Mouse (Mus musculus): ENCODE data around the gene Gp9. TPM values are rescaled to one million over a fixed set of nuclear protein-coding genes. Genes with fewer than 3 reads are reported as not detected.
A peak's percentile ranks its signal among the peaks of the same experiment; 100 is the strongest.

Gp9 gene
- total and polyA plus RNA-seq, 3 experiments = 2.2 to 9.1 (median 6.4) TPM

DNA sequence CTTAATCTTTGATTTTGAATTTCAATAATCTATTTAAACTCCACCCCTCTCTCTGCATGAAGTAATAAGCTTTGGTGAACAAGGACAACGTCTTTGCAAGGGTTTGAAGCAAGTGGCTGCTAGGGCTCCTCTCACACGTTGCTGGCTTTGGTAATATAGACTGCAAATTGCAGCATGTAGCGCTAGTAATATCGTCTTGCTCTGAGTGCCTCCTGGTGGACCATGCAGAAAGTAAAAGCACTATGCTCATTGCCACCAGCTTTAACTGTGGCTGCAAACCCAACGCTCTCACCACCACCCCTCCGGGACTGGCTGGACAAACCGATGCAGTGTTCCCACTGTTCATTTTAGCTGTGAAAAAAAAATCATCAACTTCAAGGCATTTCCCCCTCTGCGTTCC, 7.2 kb upstream of the Gp9 start:
- Histone ChIP-seq H3K27me3 (ENCODE audit: insufficient read depth, low read length) (no peaks in the 10 kb centered on the region), H3K9me3 (replicated peaks) (peaks cover 6% of the 10 kb centered on the region), H3K36me3 (replicated peaks) (no peaks in the 10 kb centered on the region), H3K4me1 (ENCODE audit: insufficient read depth, low read depth, low read length) (peaks cover 22% of the 10 kb centered on the region), H3K4me3 (ENCODE audit: low read depth, low read length) (no peak overlapping the region)
- DNase-seq (ENCODE audit: low spot score) (no peak), ATAC-seq (ENCODE audit: extremely low read depth, insufficient number of reproducible peaks, low FRiP score, poor library complexity, severe bottlenecking) (no peak)
- TF ChIP-seq GATA1 (IDR thresholded peaks at IDR 0.05; ENCODE audit: borderline replicate concordance, low read length) (no peak), CTCF (IDR thresholded peaks at IDR 0.05; ENCODE audit: low read depth, low read length) (no peak), POLR2AphosphoS5 (IDR thresholded peaks at IDR 0.05; ENCODE audit: insufficient replicate concordance, low read depth, low read length) (no peak), GATA2 (IDR thresholded peaks at IDR 0.05; ENCODE audit: borderline replicate concordance, low read depth, low read length) (no peak), TAL1 (conservative IDR thresholded peaks at IDR 0.05; ENCODE audit: low read depth, low read length) (no peak)

DNA sequence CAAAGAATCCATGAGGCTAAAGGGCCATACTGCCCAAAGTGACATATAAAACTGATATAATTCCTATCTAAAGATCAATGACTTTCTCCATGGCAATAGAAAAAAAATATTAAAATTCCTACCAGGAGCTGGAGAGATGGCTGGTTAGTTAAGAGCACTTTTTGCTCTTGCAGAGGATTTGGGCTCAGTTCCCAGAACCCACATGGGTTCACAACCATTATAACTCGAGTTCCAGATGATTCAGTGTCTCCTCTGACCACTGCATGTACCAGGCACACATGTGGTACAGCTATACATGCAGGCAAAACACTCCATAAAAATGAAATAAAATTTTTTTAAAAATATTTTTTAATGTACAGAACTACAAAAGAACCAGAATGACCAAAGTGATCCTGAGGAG, 3.4 kb upstream of the Gp9 start:
- H3K36me3 ChIP-seq (replicated peaks) = peaks cover 19% of the 10 kb centered on the region
- H3K4me1 ChIP-seq (ENCODE audit: insufficient read depth, low read depth, low read length) = peaks cover 54% of the 10 kb centered on the region
- no peaks in the 10 kb centered on the region for H3K27me3 ChIP-seq (ENCODE audit: insufficient read depth, low read length)
- ATAC-seq (ENCODE audit: extremely low read depth, insufficient number of reproducible peaks, low FRiP score, poor library complexity, severe bottlenecking) (no peak), DNase-seq (ENCODE audit: low spot score) (no peak)
- no peak overlapping the region for H3K4me3 ChIP-seq (ENCODE audit: low read depth, low read length)
- H3K9me3 ChIP-seq (replicated peaks) = peaks cover 4% of the 10 kb centered on the region
- no peak for TF ChIP-seq POLR2AphosphoS5 (IDR thresholded peaks at IDR 0.05; ENCODE audit: insufficient replicate concordance, low read depth, low read length)
- TF ChIP-seq GATA2 (IDR thresholded peaks at IDR 0.05; ENCODE audit: borderline replicate concordance, low read depth, low read length) = no peak
- no peak for TF ChIP-seq GATA1 (IDR thresholded peaks at IDR 0.05; ENCODE audit: borderline replicate concordance, low read length)
- no peak for TF ChIP-seq CTCF (IDR thresholded peaks at IDR 0.05; ENCODE audit: low read depth, low read length)
- TF ChIP-seq TAL1 (conservative IDR thresholded peaks at IDR 0.05; ENCODE audit: low read depth, low read length) = no peak

DNA sequence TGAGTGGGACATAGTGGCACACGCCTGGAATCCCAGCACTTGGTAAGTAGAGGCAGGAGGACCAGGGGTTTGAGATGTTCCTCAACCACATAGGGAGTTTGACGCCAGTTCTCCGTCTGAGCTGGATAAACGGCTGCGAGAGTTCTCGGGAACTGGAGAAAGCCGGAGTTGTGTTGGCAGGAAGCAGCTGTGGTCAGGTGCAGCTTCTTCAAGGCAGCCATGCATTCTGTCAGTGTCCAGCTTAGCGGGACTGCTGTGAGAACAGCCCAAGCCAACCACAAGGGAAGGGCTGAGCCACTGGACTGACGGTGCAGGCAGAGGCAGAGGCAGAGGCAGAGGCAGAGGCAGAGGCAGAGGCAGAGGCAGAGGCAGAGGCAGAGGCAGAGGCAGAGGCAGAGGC, 3.0 kb upstream of the Gp9 start:
- H3K36me3 ChIP-seq (replicated peaks) = peaks cover 19% of the 10 kb centered on the region
- TF ChIP-seq GATA1 (IDR thresholded peaks at IDR 0.05; ENCODE audit: borderline replicate concordance, low read length) (no peak), GATA2 (IDR thresholded peaks at IDR 0.05; ENCODE audit: borderline replicate concordance, low read depth, low read length) (no peak), CTCF (IDR thresholded peaks at IDR 0.05; ENCODE audit: low read depth, low read length) (no peak), POLR2AphosphoS5 (IDR thresholded peaks at IDR 0.05; ENCODE audit: insufficient replicate concordance, low read depth, low read length) (no peak), TAL1 (conservative IDR thresholded peaks at IDR 0.05; ENCODE audit: low read depth, low read length) (no peak)
- peaks cover 57% of the 10 kb centered on the region for H3K4me1 ChIP-seq (ENCODE audit: insufficient read depth, low read depth, low read length)
- no peaks in the 10 kb centered on the region for H3K27me3 ChIP-seq (ENCODE audit: insufficient read depth, low read length)
- no peak for DNase-seq (ENCODE audit: low spot score)
- no peak overlapping the region for H3K4me3 ChIP-seq (ENCODE audit: low read depth, low read length)
- no peak for ATAC-seq (ENCODE audit: extremely low read depth, insufficient number of reproducible peaks, low FRiP score, poor library complexity, severe bottlenecking)
- H3K9me3 ChIP-seq (replicated peaks) = peaks cover 4% of the 10 kb centered on the region

DNA sequence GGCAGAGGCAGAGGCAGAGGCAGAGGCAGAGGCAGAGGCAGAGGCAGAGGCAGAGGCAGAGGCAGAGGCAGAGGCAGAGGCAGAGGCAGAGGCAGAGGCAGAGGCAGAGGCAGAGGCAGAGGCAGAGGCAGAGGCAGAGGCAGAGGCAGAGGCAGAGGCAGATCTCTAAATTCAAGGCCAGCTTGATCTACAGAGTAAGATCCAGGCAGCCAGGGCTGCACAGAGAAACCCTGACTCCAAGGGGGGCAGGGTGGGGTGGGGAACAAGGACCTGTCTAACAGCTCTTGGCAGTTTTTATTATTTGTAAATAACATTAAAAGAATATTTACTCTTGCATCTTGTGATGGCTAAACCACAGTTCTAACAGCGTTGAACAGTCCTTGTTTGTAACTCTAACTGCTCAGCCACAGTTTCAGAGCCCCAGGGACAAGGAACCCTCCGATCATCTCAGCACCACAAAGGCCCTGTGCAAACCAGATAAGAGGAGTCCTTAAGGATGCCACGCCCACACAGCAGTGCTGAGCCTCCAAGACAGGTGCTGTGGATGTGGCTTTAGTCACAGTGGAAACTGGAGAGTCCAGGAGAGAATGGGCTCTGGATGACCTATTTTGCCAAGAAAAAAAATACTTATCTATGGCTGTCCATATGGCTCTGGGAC, 2.2 kb upstream of the Gp9 start:
- TF ChIP-seq CTCF (IDR thresholded peaks at IDR 0.05; ENCODE audit: low read depth, low read length) (no peak), TAL1 (conservative IDR thresholded peaks at IDR 0.05; ENCODE audit: low read depth, low read length) (peak; percentile 96), GATA1 (IDR thresholded peaks at IDR 0.05; ENCODE audit: borderline replicate concordance, low read length) (no peak)
- H3K27me3 ChIP-seq (ENCODE audit: insufficient read depth, low read length) = no peaks in the 10 kb centered on the region
- DNase-seq (ENCODE audit: low spot score) (peak; percentile 75), ATAC-seq (ENCODE audit: extremely low read depth, insufficient number of reproducible peaks, low FRiP score, poor library complexity, severe bottlenecking) (peak; percentile 93)
- H3K36me3 ChIP-seq (replicated peaks) = peaks cover 19% of the 10 kb centered on the region
- peaks cover 58% of the 10 kb centered on the region for H3K4me1 ChIP-seq (ENCODE audit: insufficient read depth, low read depth, low read length)
- no peak overlapping the region; the same call in 1 of the 2 replicates for H3K4me3 ChIP-seq (ENCODE audit: low read depth, low read length)
- peaks cover 4% of the 10 kb centered on the region for H3K9me3 ChIP-seq (replicated peaks)

- TF ChIP-seq CTCF (IDR thresholded peaks at IDR 0.05; ENCODE audit: low read depth, low read length) = no peak
- TF ChIP-seq TAL1 (conservative IDR thresholded peaks at IDR 0.05; ENCODE audit: low read depth, low read length) = no peak
- no peak for TF ChIP-seq GATA2 (IDR thresholded peaks at IDR 0.05; ENCODE audit: borderline replicate concordance, low read depth, low read length)
- no peak for TF ChIP-seq GATA1 (IDR thresholded peaks at IDR 0.05; ENCODE audit: borderline replicate concordance, low read length)
- no peak for TF ChIP-seq POLR2AphosphoS5 (IDR thresholded peaks at IDR 0.05; ENCODE audit: insufficient replicate concordance, low read depth, low read length)
- H3K4me1 ChIP-seq (ENCODE audit: insufficient read depth, low read depth, low read length) = peaks cover 55% of the 10 kb centered on the region
- H3K9me3 ChIP-seq (replicated peaks) = peaks cover 4% of the 10 kb centered on the region
- H3K27me3 ChIP-seq (ENCODE audit: insufficient read depth, low read length) = no peaks in the 10 kb centered on the region
- ATAC-seq (ENCODE audit: extremely low read depth, insufficient number of reproducible peaks, low FRiP score, poor library complexity, severe bottlenecking) (no peak), DNase-seq (ENCODE audit: low spot score) (peak; percentile 15)
- peaks cover 19% of the 10 kb centered on the region for H3K36me3 ChIP-seq (replicated peaks)
- peak overlapping the region; percentile 66; the same call in 1 of the 2 replicates for H3K4me3 ChIP-seq (ENCODE audit: low read depth, low read length)
These were observed 1.2 kb upstream of the Gp9 start for GRCm38 (mm10) chr6:87776663-87777062.

- ATAC-seq (ENCODE audit: extremely low read depth, insufficient number of reproducible peaks, low FRiP score, poor library complexity, severe bottlenecking) (no peak), DNase-seq (ENCODE audit: low spot score) (no peak)
- Histone ChIP-seq H3K4me1 (ENCODE audit: insufficient read depth, low read depth, low read length) (peaks cover 56% of the 10 kb centered on the region), H3K9me3 (replicated peaks) (peaks cover 4% of the 10 kb centered on the region), H3K27me3 (ENCODE audit: insufficient read depth, low read length) (no peaks in the 10 kb centered on the region), H3K36me3 (replicated peaks) (peaks cover 19% of the 10 kb centered on the region), H3K4me3 (ENCODE audit: low read depth, low read length) (peak overlapping the region; percentile 13; the same call in 1 of the 2 replicates)
- TF ChIP-seq GATA2 (IDR thresholded peaks at IDR 0.05; ENCODE audit: borderline replicate concordance, low read depth, low read length) (no peak), GATA1 (IDR thresholded peaks at IDR 0.05; ENCODE audit: borderline replicate concordance, low read length) (no peak), CTCF (IDR thresholded peaks at IDR 0.05; ENCODE audit: low read depth, low read length) (no peak), TAL1 (conservative IDR thresholded peaks at IDR 0.05; ENCODE audit: low read depth, low read length) (no peak), POLR2AphosphoS5 (IDR thresholded peaks at IDR 0.05; ENCODE audit: insufficient replicate concordance, low read depth, low read length) (no peak)
These were observed 662 bp downstream of the Gp9 start for GRCm38 (mm10) chr6:87778294-87779173.
